Mouse (Mus musculus): ENCODE measurements around the gene Galnt14. TPM values are rescaled to one million over a fixed set of nuclear protein-coding genes. Genes with fewer than 3 reads are reported as not detected.
A peak's percentile ranks its signal among the peaks of the same experiment; 100 is the strongest.

Gene Galnt14
- polyA plus RNA-seq (2014; fragmentation: Nextera tagmentation; extraction: Ambion mirVana), result 16.8 and 17.5 TPM in 2 replicates

DNA sequence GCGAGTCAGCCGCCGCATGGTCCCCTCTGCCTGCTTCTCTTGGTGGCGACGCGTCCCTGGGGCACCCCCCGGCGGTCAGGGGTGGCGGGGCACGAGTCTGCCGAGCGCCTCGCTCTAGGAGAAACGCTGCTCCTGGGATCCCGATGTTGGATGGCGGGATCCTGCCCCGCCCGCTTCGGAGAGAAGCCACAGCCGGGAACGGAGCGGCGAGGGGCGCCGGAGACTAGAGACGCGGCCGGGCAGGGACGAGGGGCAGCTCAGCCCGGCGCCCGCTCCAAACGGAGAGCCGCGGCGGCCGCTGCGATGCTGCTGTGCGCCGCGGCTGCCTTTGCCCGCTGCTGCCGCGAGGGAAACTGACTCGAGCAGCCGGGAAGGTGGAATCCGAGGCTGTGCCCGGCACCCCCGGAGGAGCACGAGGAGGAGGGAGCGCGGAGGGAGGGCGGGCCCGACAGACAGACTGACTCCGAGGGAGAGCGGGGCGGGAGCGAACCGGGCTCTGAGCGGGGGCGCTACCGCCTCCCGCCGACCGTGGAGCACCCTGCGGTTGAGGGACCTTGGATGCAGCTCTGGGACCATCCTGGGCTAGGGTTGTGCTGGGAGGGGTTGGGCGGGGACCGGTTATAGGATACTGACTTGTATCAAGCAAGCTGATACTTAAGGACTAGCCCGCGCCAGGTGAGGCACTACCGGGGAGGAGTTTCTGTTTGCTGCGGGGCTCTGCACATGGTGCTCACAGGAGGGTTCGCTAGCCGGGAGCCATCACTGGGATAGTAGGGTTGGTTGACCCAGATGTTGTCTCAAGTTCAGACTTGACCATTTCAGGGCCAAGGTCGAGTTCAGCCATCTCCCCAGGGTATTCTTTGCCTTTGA lies at the start of gene Galnt14:
Gene Galnt14 (minus strand): TSS at position 412 of the 870 bp plus-strand sequence.
- H3K9ac ChIP-seq, result peak within 1 kb of the TSS; percentile 84
- peak within 1 kb of the TSS; percentile 92 for H3K4me2 ChIP-seq (replicated peaks)
- no peaks in the 10 kb centered on the region for H3K36me3 ChIP-seq (replicated peaks; ENCODE audit: control insufficient read depth, insufficient read depth)
- H3K27ac ChIP-seq, result peak within 1 kb of the TSS; percentile 76
- ATAC-seq (ENCODE audit: low FRiP score), result peak; percentile 75
- peaks cover 7% of the 10 kb centered on the region; the same call in 1 of the 2 replicates for H3K4me1 ChIP-seq (replicated peaks; ENCODE audit: control insufficient read depth, insufficient read depth, low read length)
- no peak for DNase-seq (ENCODE audit: low spot score)
- H3K27me3 ChIP-seq (ENCODE audit: control insufficient read depth, insufficient read depth, low read length), result peaks cover 3% of the 10 kb centered on the region; the same call in 1 of the 2 replicates
- H3K4me3 ChIP-seq (replicated peaks; ENCODE audit: low read length), result peak within 1 kb of the TSS; percentile 64
- WGBS, result under 1% methylated on average over 70 of the region's 75 CpGs
- no peaks in the 10 kb centered on the region for H3K9me3 ChIP-seq (ENCODE audit: control insufficient read depth, low read length)

DNA sequence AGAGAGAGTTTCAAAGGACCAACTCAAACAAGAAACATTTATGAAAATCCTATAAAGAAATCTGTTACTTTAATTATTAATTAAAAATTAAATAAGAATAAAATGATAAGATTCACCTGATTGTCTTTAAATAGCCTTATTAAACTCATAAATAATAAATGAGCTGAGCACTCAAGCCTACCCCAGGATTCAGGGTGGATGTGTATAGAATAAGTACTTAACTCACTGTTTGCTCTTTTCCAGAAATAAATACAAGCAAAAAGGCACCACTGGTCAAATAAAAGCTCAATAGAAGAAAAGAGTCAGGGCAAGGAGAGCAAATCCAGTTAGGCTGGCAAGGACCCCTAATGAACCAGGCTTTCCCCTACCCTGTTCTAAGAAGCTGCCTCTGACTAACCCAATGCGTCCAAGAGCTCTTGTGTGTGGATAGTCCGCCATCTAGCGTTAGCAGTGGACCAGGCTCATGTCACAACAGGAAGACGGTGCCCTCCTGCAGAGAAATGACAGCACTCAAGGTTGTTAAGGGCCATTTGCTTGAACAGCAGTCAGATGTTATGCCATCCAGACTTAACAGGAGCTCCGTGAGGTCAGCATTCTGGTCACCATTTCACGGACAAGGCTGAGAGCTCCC lies 33.5 kb upstream of the Galnt14 start:
- H3K4me3 ChIP-seq (replicated peaks; ENCODE audit: low read length), result no peak overlapping the region
- no peaks in the 10 kb centered on the region for H3K4me1 ChIP-seq (replicated peaks; ENCODE audit: control insufficient read depth, insufficient read depth, low read length)
- no peaks in the 10 kb centered on the region for H3K27me3 ChIP-seq (ENCODE audit: control insufficient read depth, insufficient read depth, low read length)
- H3K4me2 ChIP-seq (replicated peaks), result no peak overlapping the region
- no peak overlapping the region for H3K9ac ChIP-seq
- 6% methylated on average over 6 of the region's 6 CpGs for WGBS
- DNase-seq (ENCODE audit: low spot score) (peak; percentile 92), ATAC-seq (ENCODE audit: low FRiP score) (peak; percentile 94)
- no peaks in the 10 kb centered on the region for H3K36me3 ChIP-seq (replicated peaks; ENCODE audit: control insufficient read depth, insufficient read depth)
- H3K9me3 ChIP-seq (ENCODE audit: control insufficient read depth, low read length), result no peaks in the 10 kb centered on the region
- no peak overlapping the region for H3K27ac ChIP-seq

GRCm38 (mm10) chr17:73723885-73724682 lies 13.8 kb upstream of the Galnt14 start:
- Histone ChIP-seq H3K27me3 (ENCODE audit: control insufficient read depth, insufficient read depth, low read length) (no peaks in the 10 kb centered on the region), H3K9ac (no peak overlapping the region), H3K36me3 (replicated peaks; ENCODE audit: control insufficient read depth, insufficient read depth) (no peaks in the 10 kb centered on the region), H3K4me3 (replicated peaks; ENCODE audit: low read length) (no peak overlapping the region), H3K27ac (no peak overlapping the region), H3K4me2 (replicated peaks) (no peak overlapping the region), H3K9me3 (ENCODE audit: control insufficient read depth, low read length) (no peaks in the 10 kb centered on the region), H3K4me1 (replicated peaks; ENCODE audit: control insufficient read depth, insufficient read depth, low read length) (no peaks in the 10 kb centered on the region)
- DNase-seq (ENCODE audit: low spot score) (peak; percentile 62), ATAC-seq (ENCODE audit: low FRiP score) (no peak)
- 65% methylated on average over 8 of the region's 8 CpGs for WGBS

GRCm38 (mm10) chr17:73719021-73719748 lies 8.9 kb upstream of the Galnt14 start:
- no peak for ATAC-seq (ENCODE audit: low FRiP score)
- no peak overlapping the region for H3K4me2 ChIP-seq (replicated peaks)
- H3K27me3 ChIP-seq (ENCODE audit: control insufficient read depth, insufficient read depth, low read length), result no peaks in the 10 kb centered on the region
- no peak for DNase-seq (ENCODE audit: low spot score)
- WGBS, result 95% methylated on average over 2 of the region's 2 CpGs
- no peaks in the 10 kb centered on the region for H3K36me3 ChIP-seq (replicated peaks; ENCODE audit: control insufficient read depth, insufficient read depth)
- H3K27ac ChIP-seq, result no peak overlapping the region
- no peak overlapping the region for H3K9ac ChIP-seq
- no peak overlapping the region for H3K4me3 ChIP-seq (replicated peaks; ENCODE audit: low read length)
- no peaks in the 10 kb centered on the region for H3K4me1 ChIP-seq (replicated peaks; ENCODE audit: control insufficient read depth, insufficient read depth, low read length)
- no peaks in the 10 kb centered on the region for H3K9me3 ChIP-seq (ENCODE audit: control insufficient read depth, low read length)

DNA sequence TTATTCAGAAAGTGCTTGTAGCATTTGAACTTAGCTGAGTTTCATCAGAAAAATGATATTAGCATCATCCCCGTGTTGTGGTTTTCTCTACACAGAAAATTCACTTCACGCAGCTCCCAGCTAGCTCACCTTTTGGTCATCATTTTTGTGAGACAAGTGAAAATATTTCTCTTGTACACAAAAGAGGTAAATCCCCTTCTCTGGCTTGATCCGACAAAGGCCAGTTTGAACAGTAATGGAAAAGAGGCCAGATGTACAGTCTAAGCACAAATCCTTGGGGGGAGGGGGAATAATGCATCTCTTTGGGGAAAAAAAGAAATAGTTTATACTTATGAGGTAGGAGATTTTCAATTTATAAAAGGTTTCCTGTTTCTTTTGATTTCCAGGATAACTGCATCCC lies 6.4 kb upstream of the Galnt14 start:
- no peak for ATAC-seq (ENCODE audit: low FRiP score)
- no peak for DNase-seq (ENCODE audit: low spot score)
- no peak overlapping the region for H3K27ac ChIP-seq
- H3K4me1 ChIP-seq (replicated peaks; ENCODE audit: control insufficient read depth, insufficient read depth, low read length), result peaks cover 7% of the 10 kb centered on the region; the same call in 1 of the 2 replicates
- H3K4me2 ChIP-seq (replicated peaks), result no peak overlapping the region
- no peak overlapping the region for H3K9ac ChIP-seq
- H3K9me3 ChIP-seq (ENCODE audit: control insufficient read depth, low read length), result no peaks in the 10 kb centered on the region
- H3K27me3 ChIP-seq (ENCODE audit: control insufficient read depth, insufficient read depth, low read length), result no peaks in the 10 kb centered on the region
- no peak overlapping the region for H3K4me3 ChIP-seq (replicated peaks; ENCODE audit: low read length)
- H3K36me3 ChIP-seq (replicated peaks; ENCODE audit: control insufficient read depth, insufficient read depth), result no peaks in the 10 kb centered on the region
- 78% methylated on average over 3 of the region's 3 CpGs for WGBS

DNA sequence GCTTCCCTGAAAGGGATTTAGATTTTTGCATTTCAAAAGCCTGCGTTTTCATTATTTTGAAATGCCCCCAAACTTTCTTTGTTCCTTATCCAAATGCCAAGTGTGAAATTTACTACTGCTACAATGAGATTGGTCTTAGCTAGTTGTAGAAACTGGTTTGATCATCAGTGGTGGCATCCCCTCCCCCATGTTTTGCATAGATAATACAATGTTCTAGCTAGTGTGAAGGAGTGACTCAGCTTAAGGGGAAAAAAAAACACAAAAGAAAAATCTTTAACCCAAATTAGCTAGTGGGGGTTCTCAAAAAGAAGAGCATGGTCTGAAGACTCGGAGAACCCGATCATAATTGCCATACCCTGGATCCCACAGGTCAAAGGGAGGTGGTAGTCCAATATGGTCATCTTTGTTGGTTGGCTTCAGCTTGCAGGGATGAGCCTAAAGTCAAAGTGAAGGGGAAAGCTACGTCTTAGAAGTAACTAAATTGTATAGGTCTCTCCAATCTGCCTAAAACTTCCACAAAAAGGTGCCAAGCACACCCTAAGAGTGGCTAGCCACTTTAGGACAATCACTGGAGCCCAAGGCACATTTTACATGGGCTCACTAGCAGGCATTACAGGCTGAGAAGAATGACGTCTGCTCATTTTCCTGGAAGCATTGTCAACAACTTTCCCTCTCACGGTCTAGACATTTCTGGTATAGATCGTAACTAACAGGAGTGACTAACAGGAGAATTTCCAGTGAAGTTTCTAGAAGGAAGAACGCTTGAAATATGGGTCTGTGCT lies 4.4 kb upstream of the Galnt14 start:
- Histone ChIP-seq H3K9ac (no peak overlapping the region), H3K9me3 (ENCODE audit: control insufficient read depth, low read length) (no peaks in the 10 kb centered on the region), H3K4me1 (replicated peaks; ENCODE audit: control insufficient read depth, insufficient read depth, low read length) (peaks cover 7% of the 10 kb centered on the region; the same call in 1 of the 2 replicates), H3K36me3 (replicated peaks; ENCODE audit: control insufficient read depth, insufficient read depth) (no peaks in the 10 kb centered on the region), H3K4me2 (replicated peaks) (no peak overlapping the region), H3K4me3 (replicated peaks; ENCODE audit: low read length) (no peak overlapping the region), H3K27me3 (ENCODE audit: control insufficient read depth, insufficient read depth, low read length) (peaks cover 3% of the 10 kb centered on the region; the same call in 1 of the 2 replicates), H3K27ac (no peak overlapping the region)
- DNase-seq (ENCODE audit: low spot score) (no peak), ATAC-seq (ENCODE audit: low FRiP score) (no peak)
- 88% methylated on average over 8 of the region's 8 CpGs for WGBS

GRCm38 (mm10) chr17:73713347-73713746 lies 3.1 kb upstream of the Galnt14 start:
- H3K4me2 ChIP-seq (replicated peaks), result no peak overlapping the region
- no peak for DNase-seq (ENCODE audit: low spot score)
- 42% methylated on average over 11 of the region's 11 CpGs for WGBS
- no peak for ATAC-seq (ENCODE audit: low FRiP score)
- no peak overlapping the region for H3K27ac ChIP-seq
- H3K27me3 ChIP-seq (ENCODE audit: control insufficient read depth, insufficient read depth, low read length), result peaks cover 3% of the 10 kb centered on the region; the same call in 1 of the 2 replicates
- no peaks in the 10 kb centered on the region for H3K36me3 ChIP-seq (replicated peaks; ENCODE audit: control insufficient read depth, insufficient read depth)
- peaks cover 7% of the 10 kb centered on the region; the same call in 1 of the 2 replicates for H3K4me1 ChIP-seq (replicated peaks; ENCODE audit: control insufficient read depth, insufficient read depth, low read length)
- no peaks in the 10 kb centered on the region for H3K9me3 ChIP-seq (ENCODE audit: control insufficient read depth, low read length)
- no peak overlapping the region for H3K4me3 ChIP-seq (replicated peaks; ENCODE audit: low read length)
- H3K9ac ChIP-seq, result no peak overlapping the region

DNA sequence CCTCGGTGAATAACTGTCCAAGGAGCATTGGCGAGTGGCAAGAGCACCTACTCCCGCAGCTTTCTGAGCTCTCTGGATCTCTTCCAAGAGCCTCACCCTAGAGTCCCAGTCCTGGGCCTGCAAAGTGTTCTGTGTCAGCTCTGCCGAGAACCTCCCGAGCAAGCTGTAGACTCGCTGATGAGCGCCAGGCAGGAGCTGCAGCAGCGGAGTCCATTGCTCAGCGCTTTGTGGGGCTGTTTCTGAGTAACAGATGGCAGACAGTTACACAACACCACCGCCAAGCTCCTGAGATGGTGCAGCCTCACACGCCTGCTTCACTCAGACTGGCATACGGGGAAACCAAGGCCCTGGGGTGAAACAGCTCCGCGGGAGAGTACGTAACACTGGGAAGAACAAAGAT lies 1.7 kb upstream of the Galnt14 start:
- Histone ChIP-seq H3K9me3 (ENCODE audit: control insufficient read depth, low read length) (no peaks in the 10 kb centered on the region), H3K4me2 (replicated peaks) (no peak overlapping the region), H3K27ac (no peak overlapping the region), H3K4me1 (replicated peaks; ENCODE audit: control insufficient read depth, insufficient read depth, low read length) (peaks cover 7% of the 10 kb centered on the region; the same call in 1 of the 2 replicates), H3K4me3 (replicated peaks; ENCODE audit: low read length) (no peak overlapping the region), H3K27me3 (ENCODE audit: control insufficient read depth, insufficient read depth, low read length) (peaks cover 3% of the 10 kb centered on the region; the same call in 1 of the 2 replicates), H3K36me3 (replicated peaks; ENCODE audit: control insufficient read depth, insufficient read depth) (no peaks in the 10 kb centered on the region), H3K9ac (no peak overlapping the region)
- ATAC-seq (ENCODE audit: low FRiP score), result 0 out of 2 replicates have a peak, but pooled peaks have one; percentile 26
- WGBS, result 66% methylated on average over 15 of the region's 15 CpGs
- peak; percentile 55 for DNase-seq (ENCODE audit: low spot score)
